ENCODE assay signal across 19 mouse cellular contexts in the genomic region with DNA sequence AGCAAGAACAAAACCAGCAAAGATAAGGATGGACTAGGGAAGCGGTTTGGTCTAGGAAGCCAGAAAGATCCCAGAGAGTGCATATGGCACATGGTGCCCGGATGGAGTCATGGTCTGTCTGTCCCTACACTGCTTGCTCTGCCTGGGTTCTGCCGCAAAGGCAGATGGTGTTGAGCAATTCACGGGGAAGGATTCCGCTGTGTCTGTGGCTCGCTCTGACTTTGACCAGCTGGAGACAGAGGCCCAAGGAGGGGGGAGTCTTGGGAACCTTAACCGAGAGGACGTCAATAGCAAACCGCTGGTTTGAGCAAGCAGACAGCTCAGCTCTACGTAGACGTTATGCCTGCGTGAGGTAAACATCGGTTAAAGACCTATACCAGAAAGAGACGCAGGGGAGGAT.
DNase-seq lines count a peak whose midpoint lies in the region; ATAC-seq lines count a peak whose summit lies in the region.
"Had no signal": no experiment of that assay in that cellular context is flagged by ENCODE, and none has a peak within 500 bp of the region (broad histone marks: within the 10 kb centered on the region; RNA-seq: fewer than 3 reads in every experiment).

No protein-coding gene starts in this region.

- no peak overlapping the region for H3K9ac ChIP-seq in stomach, embryonic 16.5 days (ENCODE audit: low read length)
- H3K9ac ChIP-seq: limb, embryonic 12.5 days; liver, embryonic 15.5 days had no signal

- WGBS in stomach, embryonic 16.5 days = 48% methylated on average over 14 of the region's 14 CpGs

- ATAC-seq in stomach, embryonic 16.5 days (ENCODE audit: insufficient read depth, low FRiP score) = peak; percentile 63; the same call in 1 of the 2 replicates
- ATAC-seq: forebrain, embryonic 16.5 days had no signal

- H3K36me3 ChIP-seq in stomach, embryonic 16.5 days (ENCODE audit: control insufficient read depth, insufficient read depth, low read length) = no peaks in the 10 kb centered on the region
- H3K36me3 ChIP-seq: embryonic facial prominence, embryonic 10.5 days; G1E; limb, embryonic 12.5 days; liver, embryonic 15.5 days had no signal

- no peak overlapping the region for H3K4me3 ChIP-seq in stomach, embryonic 16.5 days (replicated peaks; ENCODE audit: low read length)
- H3K4me3 ChIP-seq: embryonic facial prominence, embryonic 10.5 days; erythroblast, embryonic 14.5 days; limb, embryonic 12.5 days; liver, embryonic 15.5 days had no signal

- peaks cover 10% of the 10 kb centered on the region; the same call in 1 of the 2 replicates for H3K4me1 ChIP-seq in stomach, embryonic 16.5 days (ENCODE audit: control insufficient read depth, insufficient read depth, low read length)
- H3K4me1 ChIP-seq: liver, embryonic 15.5 days had no signal

- H3K4me2 ChIP-seq in stomach, embryonic 16.5 days (ENCODE audit: low read depth, low read length) = no peak overlapping the region
- H3K4me2 ChIP-seq: heart, embryonic 11.5 days; limb, embryonic 12.5 days; liver, embryonic 15.5 days had no signal

- H3K27ac ChIP-seq in stomach, embryonic 16.5 days (ENCODE audit: low read length) = peak overlapping the region; percentile 25
- H3K27ac ChIP-seq: embryonic facial prominence, embryonic 10.5 days; limb, embryonic 12.5 days; liver, embryonic 15.5 days had no signal

- intact Hi-C loops in gastrocnemius, postnatal 36 days (cut with DNase I) = loop anchor here (5.0 kb wide), 1 partner anchor 66 kb away; no protein-coding TSS in a partner anchor

- H3K27me3 ChIP-seq in stomach, embryonic 16.5 days (ENCODE audit: control insufficient read depth, insufficient read depth, low read length) = no peaks in the 10 kb centered on the region
- H3K27me3 ChIP-seq: liver, embryonic 15.5 days had no signal

- DNase-seq in kidney, postnatal 4 days = peak; percentile 26 to 36
- no peak for DNase-seq in kidney, postnatal 14 days
- DNase-seq in right cerebral cortex, postnatal 25 days = peak; percentile 8
- DNase-seq in right cerebral cortex, postnatal 14 days = no peak
- DNase-seq in lung, postnatal 10 days = peak; percentile 59
- no peak for DNase-seq in gastrocnemius, postnatal 36 days
- DNase-seq in thymus, postnatal 14 days = no peak
- DNase-seq: adrenal gland, adult 2 months; gastrocnemius, postnatal 10 days; kidney, postnatal 36 days; layer of hippocampus, postnatal 36 days had no signal

- H3K9me3 ChIP-seq in stomach, embryonic 16.5 days (replicated peaks; ENCODE audit: control insufficient read depth, low read length) = no peaks in the 10 kb centered on the region
- H3K9me3 ChIP-seq: embryonic facial prominence, embryonic 10.5 days; limb, embryonic 12.5 days; liver, embryonic 15.5 days had no signal

Comparison
In these comparisons a context has a peak if more than half of its experiments do, and no peak if none do; other contexts are left out.
1. DNase-seq: peak in kidney, postnatal 4 days (2 of 2), right cerebral cortex, postnatal 25 days (single experiment) and lung, postnatal 10 days (single experiment); none in kidney, postnatal 14 days (single experiment), right cerebral cortex, postnatal 14 days (single experiment), gastrocnemius, postnatal 36 days (0 of 2) and thymus, postnatal 14 days (single experiment).